Mouse (Mus musculus): ENCODE measurements around the gene Trim24. TPM values are rescaled to one million over a fixed set of nuclear protein-coding genes. Genes with fewer than 3 reads are reported as not detected.

Trim24 gene
- polyA plus RNA-seq (2017; shearing (Covaris generic)) = 6.6 TPM

GRCm38 (mm10) chr6:37870245-37871136, at the start of gene Trim24:
Trim24 (plus strand) TSS chr6:37870811.

Other genes starting within 250 kb of the Trim24 start
- 0.24 TPM for gene Svopl, start 176.2 kb downstream of the Trim24 start, polyA plus RNA-seq (2017; shearing (Covaris generic))
- gene Tmem213, start 238.4 kb downstream of the Trim24 start, polyA plus RNA-seq (2017; shearing (Covaris generic)) = not detected

Data from CD4-positive, CD25-positive, alpha-beta regulatory T cell, adult 9 weeks (primary cell).